Mouse (Mus musculus): Measurements from ENCODE around the gene Dpp6. TPM values are rescaled to one million over a fixed set of nuclear protein-coding genes. Genes with fewer than 3 reads are reported as not detected.
A peak's percentile ranks its signal among the peaks of the same experiment; 100 is the strongest.

Gene Dpp6
- polyA plus RNA-seq, 1 experiment from 2014 or later, result 26.7 TPM

DNA sequence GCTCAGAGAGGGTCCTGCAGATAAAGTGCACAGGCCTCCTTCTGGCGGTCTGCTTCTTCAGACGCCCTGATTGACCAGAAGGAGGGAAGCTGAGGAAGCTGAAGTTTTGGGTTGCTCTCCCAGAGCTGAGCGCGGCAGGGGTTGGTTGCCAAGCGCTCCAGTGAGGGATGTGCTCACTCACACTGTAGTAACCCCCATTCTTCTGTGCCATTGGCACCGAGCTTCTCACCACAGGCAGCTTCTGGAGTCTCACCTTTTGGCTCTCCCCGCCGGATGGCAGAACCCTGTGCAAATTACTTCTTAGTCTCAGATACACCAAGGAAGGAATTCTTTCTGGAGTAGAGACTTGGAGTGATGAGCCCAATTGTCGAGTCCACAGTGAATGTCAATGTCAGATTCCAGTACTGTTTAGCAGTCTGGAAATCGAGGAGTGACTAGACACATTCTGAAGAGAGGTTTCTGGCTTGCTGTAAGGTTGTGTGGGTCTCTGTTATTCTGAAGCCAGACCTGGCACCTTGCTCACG lies 344.2 kb downstream of the Dpp6 start:
- H3K27ac ChIP-seq (ENCODE audit: low read depth, low read length), result no peak overlapping the region
- DNase-seq (ENCODE audit: low spot score), result no peak
- no peaks in the 10 kb centered on the region for H3K27me3 ChIP-seq (replicated peaks; ENCODE audit: control insufficient read depth, insufficient read depth, low read length)
- no peak overlapping the region for H3K4me2 ChIP-seq (ENCODE audit: low read length)
- H3K36me3 ChIP-seq (ENCODE audit: control insufficient read depth, insufficient read depth, low read length), result no peaks in the 10 kb centered on the region
- H3K4me1 ChIP-seq (ENCODE audit: control insufficient read depth, insufficient read depth, low read length), result no peaks in the 10 kb centered on the region
- no peak overlapping the region for H3K9ac ChIP-seq (ENCODE audit: low read length)
- no peak overlapping the region for H3K4me3 ChIP-seq (ENCODE audit: low read depth, low read length)
- ATAC-seq, result no peak
- 82% methylated on average over 11 of the region's 11 CpGs for whole genome bisulfite sequencing
- no peaks in the 10 kb centered on the region for H3K9me3 ChIP-seq (replicated peaks; ENCODE audit: control insufficient read depth, low read length)

DNA sequence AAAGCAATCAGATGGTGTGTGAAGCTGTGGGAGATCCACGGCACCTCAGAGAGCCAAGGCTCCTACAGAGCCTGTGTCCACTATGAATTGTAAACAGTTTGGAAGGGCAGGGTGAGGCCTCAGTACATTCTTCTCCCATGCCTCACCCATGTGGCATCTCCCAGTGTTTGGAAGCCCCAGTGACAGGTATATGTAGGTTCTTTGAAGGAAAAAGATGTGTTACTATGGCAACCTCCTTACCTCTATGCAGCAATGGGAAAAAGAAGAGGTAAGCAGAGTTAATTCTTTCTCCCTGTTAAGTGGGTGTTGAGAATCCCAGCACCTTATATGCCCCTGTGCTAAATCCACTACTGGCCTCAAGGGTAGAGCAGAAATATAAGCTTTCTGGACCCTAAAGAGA lies 351.5 kb downstream of the Dpp6 start:
- H3K4me2 ChIP-seq (ENCODE audit: low read length), result no peak overlapping the region
- DNase-seq (ENCODE audit: low spot score), result no peak
- no peak overlapping the region for H3K27ac ChIP-seq (ENCODE audit: low read depth, low read length)
- no peaks in the 10 kb centered on the region for H3K4me1 ChIP-seq (ENCODE audit: control insufficient read depth, insufficient read depth, low read length)
- 90% methylated on average over 1 of the region's 1 CpGs for WGBS
- H3K9me3 ChIP-seq (replicated peaks; ENCODE audit: control insufficient read depth, low read length), result no peaks in the 10 kb centered on the region
- H3K9ac ChIP-seq (ENCODE audit: low read length), result no peak overlapping the region
- ATAC-seq, result no peak
- no peaks in the 10 kb centered on the region for H3K36me3 ChIP-seq (ENCODE audit: control insufficient read depth, insufficient read depth, low read length)
- no peak overlapping the region for H3K4me3 ChIP-seq (ENCODE audit: low read depth, low read length)
- no peaks in the 10 kb centered on the region for H3K27me3 ChIP-seq (replicated peaks; ENCODE audit: control insufficient read depth, insufficient read depth, low read length)

DNA sequence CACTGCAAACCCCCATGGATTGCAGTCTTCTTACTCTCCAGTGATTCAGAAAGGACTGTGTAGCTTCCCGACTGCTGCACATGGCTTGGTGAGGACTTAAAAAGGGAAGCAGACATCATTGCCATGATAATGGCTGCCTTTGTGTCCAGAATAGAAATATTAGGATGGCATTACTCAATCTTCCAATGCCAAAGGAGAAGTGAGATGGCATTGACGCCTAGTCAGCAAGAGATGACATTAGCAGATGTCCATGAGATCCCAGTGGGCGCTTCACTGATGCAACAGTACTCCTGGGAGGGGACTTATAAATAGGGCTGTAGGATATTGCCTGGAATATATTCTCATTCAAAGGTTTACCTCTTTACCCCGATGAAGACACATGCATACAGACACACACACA lies 368.0 kb downstream of the Dpp6 start:
- DNase-seq (ENCODE audit: low spot score) (no peak), ATAC-seq (no peak)
- WGBS, result 83% methylated on average over 4 of the region's 4 CpGs
- H3K27ac ChIP-seq (ENCODE audit: low read depth, low read length), result no peak overlapping the region
- no peaks in the 10 kb centered on the region for H3K27me3 ChIP-seq (replicated peaks; ENCODE audit: control insufficient read depth, insufficient read depth, low read length)
- no peaks in the 10 kb centered on the region for H3K4me1 ChIP-seq (ENCODE audit: control insufficient read depth, insufficient read depth, low read length)
- H3K4me2 ChIP-seq (ENCODE audit: low read length), result no peak overlapping the region
- H3K36me3 ChIP-seq (ENCODE audit: control insufficient read depth, insufficient read depth, low read length), result no peaks in the 10 kb centered on the region
- H3K4me3 ChIP-seq (ENCODE audit: low read depth, low read length), result no peak overlapping the region
- H3K9me3 ChIP-seq (replicated peaks; ENCODE audit: control insufficient read depth, low read length), result no peaks in the 10 kb centered on the region
- no peak overlapping the region for H3K9ac ChIP-seq (ENCODE audit: low read length)

DNA sequence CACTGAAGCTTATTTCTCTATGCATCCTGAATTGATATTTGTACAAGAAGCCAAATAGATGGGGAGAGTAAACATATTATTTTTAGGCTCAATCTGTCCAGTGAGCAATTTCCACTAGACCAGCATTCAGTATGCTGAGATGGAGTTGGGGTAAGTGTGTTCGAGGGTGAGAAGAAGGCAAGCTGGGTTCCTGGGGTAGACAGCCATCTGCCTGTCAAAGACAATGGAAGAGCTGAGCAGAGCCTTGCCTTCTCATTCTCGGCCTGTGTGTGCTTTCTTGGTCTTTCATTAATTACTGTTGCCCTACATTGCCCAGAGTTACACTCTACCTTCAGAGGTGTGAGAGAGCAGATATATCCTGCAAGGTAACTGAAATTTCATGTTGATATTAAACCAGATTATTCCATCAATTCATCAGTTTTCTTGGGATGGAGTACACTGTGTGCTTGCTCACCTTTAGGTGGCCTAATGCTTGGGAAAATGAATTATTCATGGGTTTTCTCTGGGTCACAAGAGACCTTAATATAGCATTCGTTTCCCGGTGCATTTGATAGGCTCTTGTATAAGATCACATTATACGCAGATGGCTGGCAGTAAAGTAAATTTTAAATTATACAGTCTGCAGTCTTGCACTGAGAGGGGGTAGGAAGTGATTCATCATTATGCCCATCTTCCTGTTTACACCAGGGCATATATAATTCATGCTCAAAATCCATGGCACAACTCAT lies 374.4 kb downstream of the Dpp6 start:
- WGBS, result 57% methylated on average over 5 of the region's 5 CpGs
- no peak overlapping the region for H3K27ac ChIP-seq (ENCODE audit: low read depth, low read length)
- peak; percentile 14 for DNase-seq (ENCODE audit: low spot score)
- no peaks in the 10 kb centered on the region for H3K27me3 ChIP-seq (replicated peaks; ENCODE audit: control insufficient read depth, insufficient read depth, low read length)
- no peaks in the 10 kb centered on the region for H3K36me3 ChIP-seq (ENCODE audit: control insufficient read depth, insufficient read depth, low read length)
- H3K4me2 ChIP-seq (ENCODE audit: low read length), result no peak overlapping the region
- ATAC-seq, result 0 out of 2 replicates have a peak, but pooled peaks have one; percentile 46
- no peaks in the 10 kb centered on the region for H3K9me3 ChIP-seq (replicated peaks; ENCODE audit: control insufficient read depth, low read length)
- no peaks in the 10 kb centered on the region for H3K4me1 ChIP-seq (ENCODE audit: control insufficient read depth, insufficient read depth, low read length)
- H3K9ac ChIP-seq (ENCODE audit: low read length), result no peak overlapping the region
- no peak overlapping the region for H3K4me3 ChIP-seq (ENCODE audit: low read depth, low read length)

- no peaks in the 10 kb centered on the region for H3K9me3 ChIP-seq (replicated peaks; ENCODE audit: control insufficient read depth, low read length)
- H3K27me3 ChIP-seq (replicated peaks; ENCODE audit: control insufficient read depth, insufficient read depth, low read length), result no peaks in the 10 kb centered on the region
- WGBS, result 91% methylated on average over 3 of the region's 3 CpGs
- no peak overlapping the region for H3K4me2 ChIP-seq (ENCODE audit: low read length)
- no peak for DNase-seq (ENCODE audit: low spot score)
- H3K36me3 ChIP-seq (ENCODE audit: control insufficient read depth, insufficient read depth, low read length), result no peaks in the 10 kb centered on the region
- ATAC-seq, result no peak
- no peak overlapping the region for H3K4me3 ChIP-seq (ENCODE audit: low read depth, low read length)
- no peak overlapping the region for H3K9ac ChIP-seq (ENCODE audit: low read length)
- no peaks in the 10 kb centered on the region for H3K4me1 ChIP-seq (ENCODE audit: control insufficient read depth, insufficient read depth, low read length)
- no peak overlapping the region for H3K27ac ChIP-seq (ENCODE audit: low read depth, low read length)
Observed at GRCm38 (mm10) chr5:27194157-27194556, 377.2 kb downstream of the Dpp6 start.

GRCm38 (mm10) chr5:27194975-27195374 lies 378.0 kb downstream of the Dpp6 start:
- no peak overlapping the region for H3K4me2 ChIP-seq (ENCODE audit: low read length)
- H3K9me3 ChIP-seq (replicated peaks; ENCODE audit: control insufficient read depth, low read length), result no peaks in the 10 kb centered on the region
- 72% methylated on average over 1 of the region's 1 CpGs for WGBS
- no peaks in the 10 kb centered on the region for H3K4me1 ChIP-seq (ENCODE audit: control insufficient read depth, insufficient read depth, low read length)
- H3K4me3 ChIP-seq (ENCODE audit: low read depth, low read length), result no peak overlapping the region
- H3K27ac ChIP-seq (ENCODE audit: low read depth, low read length), result no peak overlapping the region
- no peaks in the 10 kb centered on the region for H3K36me3 ChIP-seq (ENCODE audit: control insufficient read depth, insufficient read depth, low read length)
- no peak overlapping the region for H3K9ac ChIP-seq (ENCODE audit: low read length)
- no peaks in the 10 kb centered on the region for H3K27me3 ChIP-seq (replicated peaks; ENCODE audit: control insufficient read depth, insufficient read depth, low read length)
- DNase-seq (ENCODE audit: low spot score), result no peak
- ATAC-seq, result no peak

GRCm38 (mm10) chr5:27200581-27201341 lies 383.8 kb downstream of the Dpp6 start:
- ATAC-seq, result no peak
- Histone ChIP-seq H3K9me3 (replicated peaks; ENCODE audit: control insufficient read depth, low read length) (no peaks in the 10 kb centered on the region), H3K27ac (ENCODE audit: low read depth, low read length) (no peak overlapping the region), H3K4me2 (ENCODE audit: low read length) (no peak overlapping the region), H3K4me3 (ENCODE audit: low read depth, low read length) (no peak overlapping the region), H3K4me1 (ENCODE audit: control insufficient read depth, insufficient read depth, low read length) (no peaks in the 10 kb centered on the region), H3K27me3 (replicated peaks; ENCODE audit: control insufficient read depth, insufficient read depth, low read length) (no peaks in the 10 kb centered on the region), H3K36me3 (ENCODE audit: control insufficient read depth, insufficient read depth, low read length) (no peaks in the 10 kb centered on the region), H3K9ac (ENCODE audit: low read length) (no peak overlapping the region)
- WGBS, result 55% methylated on average over 2 of the region's 2 CpGs
- DNase-seq (ENCODE audit: low spot score), result peak; percentile 15

DNA sequence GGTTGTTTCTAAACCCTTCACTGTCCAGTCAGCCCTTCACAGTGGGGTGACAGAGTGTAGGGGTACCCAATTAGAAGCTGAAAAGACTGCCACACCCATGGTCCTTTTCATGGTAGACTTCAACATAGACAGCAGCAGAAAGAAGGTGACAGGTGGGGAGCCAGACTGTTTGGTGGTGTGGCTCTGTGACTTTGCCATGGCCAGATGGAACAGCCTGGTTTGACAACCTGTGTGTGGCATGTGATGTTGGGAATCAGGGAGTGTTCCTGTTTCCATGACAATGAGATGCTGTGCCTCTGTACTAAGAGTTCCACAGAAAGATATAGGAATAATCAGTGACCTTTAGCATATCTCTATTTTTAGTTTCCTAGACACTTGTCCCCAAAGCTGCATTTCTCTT lies 386.1 kb downstream of the Dpp6 start:
- Histone ChIP-seq H3K9ac (ENCODE audit: low read length) (no peak overlapping the region), H3K4me2 (ENCODE audit: low read length) (no peak overlapping the region), H3K36me3 (ENCODE audit: control insufficient read depth, insufficient read depth, low read length) (no peaks in the 10 kb centered on the region), H3K27me3 (replicated peaks; ENCODE audit: control insufficient read depth, insufficient read depth, low read length) (no peaks in the 10 kb centered on the region), H3K9me3 (replicated peaks; ENCODE audit: control insufficient read depth, low read length) (no peaks in the 10 kb centered on the region), H3K4me3 (ENCODE audit: low read depth, low read length) (no peak overlapping the region), H3K4me1 (ENCODE audit: control insufficient read depth, insufficient read depth, low read length) (no peaks in the 10 kb centered on the region), H3K27ac (ENCODE audit: low read depth, low read length) (no peak overlapping the region)
- DNase-seq (ENCODE audit: low spot score), result no peak
- ATAC-seq, result no peak

DNA sequence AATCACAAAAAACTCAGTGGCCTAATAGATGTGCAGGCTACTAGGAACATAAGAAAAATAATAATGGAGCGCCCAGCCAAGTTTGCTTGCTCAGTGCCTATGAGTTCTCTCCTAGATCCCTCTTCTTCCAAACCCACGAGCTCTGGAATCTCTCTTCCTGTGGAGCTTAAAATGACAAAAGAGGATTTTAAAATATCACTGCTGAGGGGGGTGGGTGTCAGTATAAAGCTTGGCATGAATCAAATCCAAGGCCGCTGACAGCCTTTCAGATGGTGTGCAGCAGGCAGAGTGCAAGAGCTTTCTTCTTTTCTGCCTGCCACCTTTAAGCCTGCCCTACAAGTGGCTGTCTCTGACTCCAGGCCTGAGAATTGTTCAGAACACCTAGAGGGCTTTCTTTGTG lies 387.7 kb downstream of the Dpp6 start:
- Histone ChIP-seq H3K4me1 (ENCODE audit: control insufficient read depth, insufficient read depth, low read length) (no peaks in the 10 kb centered on the region), H3K4me3 (ENCODE audit: low read depth, low read length) (no peak overlapping the region), H3K4me2 (ENCODE audit: low read length) (no peak overlapping the region), H3K27ac (ENCODE audit: low read depth, low read length) (no peak overlapping the region), H3K36me3 (ENCODE audit: control insufficient read depth, insufficient read depth, low read length) (no peaks in the 10 kb centered on the region), H3K27me3 (replicated peaks; ENCODE audit: control insufficient read depth, insufficient read depth, low read length) (no peaks in the 10 kb centered on the region), H3K9me3 (replicated peaks; ENCODE audit: control insufficient read depth, low read length) (no peaks in the 10 kb centered on the region), H3K9ac (ENCODE audit: low read length) (no peak overlapping the region)
- no peak for ATAC-seq
- no peak for DNase-seq (ENCODE audit: low spot score)
- 67% methylated on average over 3 of the region's 3 CpGs for WGBS

Data from forebrain, embryonic 14.5 days (tissue).